Mouse (Mus musculus) hindbrain, embryonic 13.5 days (tissue): ENCODE measurements around the gene Slc26a10. TPM values are rescaled to one million over a fixed set of nuclear protein-coding genes. Genes with fewer than 3 reads are reported as not detected.

Source experiments
- ATAC-seq: fragments of 200-750 bp; cut with Nextera tagmentation; 2 replicates; pipeline ENCODE4 v1.8.0; 2017; ENCODE audit warnings: moderate TSS enrichment; ENCODE audit not compliant: low FRiP score
- H3K27ac ChIP-seq: fragments of 300-500 bp; sonication (generic); 2 replicates; pipeline ENCODE4 v1.5.1; 2015; ENCODE audit warnings: inconsistent platforms, mild to moderate bottlenecking, moderate library complexity
- H3K27me3 ChIP-seq: fragments of 300-500 bp; sonication (generic); 2 replicates; pipeline ENCODE4 v1.6.1; 2015; ENCODE audit warnings: mild to moderate bottlenecking, inconsistent platforms
- H3K36me3 ChIP-seq: fragments of 300-500 bp; sonication (generic); 2 replicates; pipeline ENCODE4 v1.6.1; 2015; ENCODE audit warnings: mild to moderate bottlenecking, inconsistent platforms
- H3K4me1 ChIP-seq: fragments of 300-500 bp; sonication (generic); replicated peaks from 2 replicates; pipeline ENCODE4 v1.6.1; 2015; ENCODE audit warnings: inconsistent platforms
- H3K4me2 ChIP-seq: fragments of 300-500 bp; sonication (generic); 2 replicates; pipeline ENCODE4 v1.6.1; 2015; ENCODE audit warnings: inconsistent platforms, mild to moderate bottlenecking, moderate library complexity
- H3K4me3 ChIP-seq: fragments of 300-500 bp; sonication (generic); 2 replicates; pipeline ENCODE4 v1.5.1; 2015; ENCODE audit warnings: mild to moderate bottlenecking, inconsistent platforms
- H3K9ac ChIP-seq: fragments of 300-500 bp; sonication (generic); 2 replicates; pipeline ENCODE4 v1.6.1; 2015; ENCODE audit warnings: mild to moderate bottlenecking, inconsistent platforms
- H3K9me3 ChIP-seq: fragments of 300-500 bp; sonication (generic); 2 replicates; pipeline ENCODE4 v1.6.1; 2016; ENCODE audit warnings: inconsistent platforms
- WGBS: fragments of 180-500 bp; shearing (Covaris S2); methylation state at CpG from one replicate; pipeline ENCODE4 v1.1.7; 2015; 5-methylcytosine and 5-hydroxymethylcytosine counted together
- polyA plus RNA-seq: library from polyadenylated mRNA; unstranded; fragments of >200 nt; fragmentation: Nextera tagmentation; extraction: Ambion mirVana; gene quantifications from 2 replicates; pipeline ENCODE4 v1.2.1, GENCODE M21; 2015

Slc26a10 gene
- polyA plus RNA-seq, 1 experiment from 2014 or later = 1.0 TPM

- ATAC-seq = peak; percentile 96
- Histone ChIP-seq H3K4me1 (peaks cover 22% of the 10 kb centered on the region), H3K4me3 (peak within 1 kb of the TSS; percentile 87), H3K4me2 (peak within 1 kb of the TSS; percentile 97), H3K9me3 (no peaks in the 10 kb centered on the region), H3K36me3 (peaks cover 22% of the 10 kb centered on the region), H3K27ac (peak within 1 kb of the TSS; percentile 71), H3K27me3 (no peaks in the 10 kb centered on the region), H3K9ac (peak within 1 kb of the TSS; percentile 88)
- WGBS = under 1% methylated on average over 47 of the region's 47 CpGs
Observed at GRCm38 (mm10) chr10:127211414-127211854, 31.0 kb upstream of the Slc26a10 start, which contains the start of gene Pip4k2c. Gene Pip4k2c, minus strand, starts transcription at chr10:127211585.

GRCm38 (mm10) chr10:127210961-127211405, 30.5 kb upstream of the Slc26a10 start:
- Histone ChIP-seq H3K9me3 (no peaks in the 10 kb centered on the region), H3K27ac (peak overlapping the region; percentile 71), H3K9ac (peak overlapping the region; percentile 88), H3K27me3 (no peaks in the 10 kb centered on the region), H3K4me2 (peak overlapping the region; percentile 97), H3K4me3 (peak overlapping the region; percentile 87), H3K36me3 (peaks cover 25% of the 10 kb centered on the region), H3K4me1 (peaks cover 22% of the 10 kb centered on the region)
- under 1% methylated on average over 25 of the region's 25 CpGs for WGBS
- ATAC-seq = peak; percentile 67

- H3K4me1 ChIP-seq = peaks cover 22% of the 10 kb centered on the region
- WGBS = 87% methylated on average over 13 of the region's 13 CpGs
Observed at GRCm38 (mm10) chr10:127209928-127210570, 29.6 kb upstream of the Slc26a10 start.

GRCm38 (mm10) chr10:127208921-127209320, 28.5 kb upstream of the Slc26a10 start:
- Histone ChIP-seq H3K27me3 (no peaks in the 10 kb centered on the region), H3K4me1 (peaks cover 22% of the 10 kb centered on the region), H3K4me2 (no peak overlapping the region), H3K36me3 (peaks cover 44% of the 10 kb centered on the region), H3K27ac (no peak overlapping the region), H3K4me3 (no peak overlapping the region), H3K9me3 (no peaks in the 10 kb centered on the region), H3K9ac (0 out of 2 replicates have a peak overlapping the region, but pooled peaks have one; percentile 8)
- no peak for ATAC-seq
- 89% methylated on average over 4 of the region's 4 CpGs for WGBS

More at GRCm38 (mm10) chr10:127209928-127210570, 29.6 kb upstream of the Slc26a10 start:
- H3K27me3 ChIP-seq = no peaks in the 10 kb centered on the region
- peak overlapping the region; percentile 88 for H3K9ac ChIP-seq
- H3K4me2 ChIP-seq = peak overlapping the region; percentile 97
- peak overlapping the region; percentile 87 for H3K4me3 ChIP-seq
- ATAC-seq = no peak
- no peaks in the 10 kb centered on the region for H3K9me3 ChIP-seq
- peaks cover 34% of the 10 kb centered on the region for H3K36me3 ChIP-seq
- no peak overlapping the region for H3K27ac ChIP-seq

GRCm38 (mm10) chr10:127205373-127205772, 24.9 kb upstream of the Slc26a10 start:
- Histone ChIP-seq H3K9ac (no peak overlapping the region), H3K4me1 (peaks cover 11% of the 10 kb centered on the region), H3K4me2 (no peak overlapping the region), H3K27me3 (no peaks in the 10 kb centered on the region), H3K9me3 (no peaks in the 10 kb centered on the region), H3K4me3 (no peak overlapping the region), H3K36me3 (peaks cover 75% of the 10 kb centered on the region), H3K27ac (no peak overlapping the region)
- ATAC-seq = no peak
- WGBS = 90% methylated on average over 10 of the region's 10 CpGs

- H3K27me3 ChIP-seq = no peaks in the 10 kb centered on the region
- H3K36me3 ChIP-seq = peaks cover 83% of the 10 kb centered on the region
- no peak overlapping the region; the same call in 1 of the 2 replicates for H3K9ac ChIP-seq
- no peak overlapping the region for H3K27ac ChIP-seq
- H3K4me3 ChIP-seq = no peak overlapping the region
- 95% methylated on average over 5 of the region's 5 CpGs for WGBS
- H3K4me1 ChIP-seq = peaks cover 4% of the 10 kb centered on the region; the same call in 1 of the 2 replicates
- no peak for ATAC-seq
- H3K4me2 ChIP-seq = no peak overlapping the region
- no peaks in the 10 kb centered on the region for H3K9me3 ChIP-seq
Observed at GRCm38 (mm10) chr10:127204589-127204988, 24.1 kb upstream of the Slc26a10 start.

GRCm38 (mm10) chr10:127203106-127203505, 22.7 kb upstream of the Slc26a10 start:
- 94% methylated on average over 3 of the region's 3 CpGs for WGBS

GRCm38 (mm10) chr10:127200279-127200678, 19.8 kb upstream of the Slc26a10 start:
- no peaks in the 10 kb centered on the region for H3K9me3 ChIP-seq
- H3K27me3 ChIP-seq = no peaks in the 10 kb centered on the region
- H3K4me3 ChIP-seq = no peak overlapping the region
- H3K9ac ChIP-seq = no peak overlapping the region
- 88% methylated on average over 8 of the region's 8 CpGs for WGBS
- ATAC-seq = no peak
- peaks cover 76% of the 10 kb centered on the region for H3K36me3 ChIP-seq
- peaks cover 14% of the 10 kb centered on the region for H3K4me1 ChIP-seq
- H3K27ac ChIP-seq = no peak overlapping the region
- H3K4me2 ChIP-seq = no peak overlapping the region

More at GRCm38 (mm10) chr10:127203106-127203505, 22.7 kb upstream of the Slc26a10 start:
- no peaks in the 10 kb centered on the region for H3K9me3 ChIP-seq
- no peak overlapping the region for H3K9ac ChIP-seq
- H3K4me3 ChIP-seq = no peak overlapping the region
- ATAC-seq = no peak
- no peaks in the 10 kb centered on the region for H3K27me3 ChIP-seq
- H3K4me1 ChIP-seq = no peaks in the 10 kb centered on the region
- H3K27ac ChIP-seq = no peak overlapping the region
- H3K4me2 ChIP-seq = no peak overlapping the region
- peaks cover 90% of the 10 kb centered on the region for H3K36me3 ChIP-seq

- Histone ChIP-seq H3K9me3 (no peaks in the 10 kb centered on the region), H3K4me1 (peaks cover 20% of the 10 kb centered on the region), H3K4me3 (no peak overlapping the region), H3K36me3 (peaks cover 68% of the 10 kb centered on the region), H3K9ac (peak overlapping the region; percentile 24; the same call in 1 of the 2 replicates), H3K27me3 (no peaks in the 10 kb centered on the region), H3K27ac (no peak overlapping the region), H3K4me2 (no peak overlapping the region)
- 87% methylated on average over 11 of the region's 11 CpGs for WGBS
- no peak for ATAC-seq
Observed at GRCm38 (mm10) chr10:127199474-127199873, 19.0 kb upstream of the Slc26a10 start.

- no peak overlapping the region for H3K27ac ChIP-seq
- 68% methylated on average over 5 of the region's 5 CpGs for WGBS
- peaks cover 24% of the 10 kb centered on the region for H3K4me1 ChIP-seq
- no peak overlapping the region for H3K4me3 ChIP-seq
- H3K27me3 ChIP-seq = no peaks in the 10 kb centered on the region
- ATAC-seq = no peak
- peak overlapping the region; percentile 24; the same call in 1 of the 2 replicates for H3K9ac ChIP-seq
- H3K9me3 ChIP-seq = no peaks in the 10 kb centered on the region
- peaks cover 66% of the 10 kb centered on the region for H3K36me3 ChIP-seq
- no peak overlapping the region for H3K4me2 ChIP-seq
Observed at GRCm38 (mm10) chr10:127199068-127199467, 18.6 kb upstream of the Slc26a10 start.

- Histone ChIP-seq H3K4me1 (peaks cover 25% of the 10 kb centered on the region), H3K9me3 (no peaks in the 10 kb centered on the region), H3K4me2 (no peak overlapping the region), H3K27me3 (no peaks in the 10 kb centered on the region), H3K9ac (no peak overlapping the region), H3K4me3 (no peak overlapping the region), H3K27ac (no peak overlapping the region), H3K36me3 (peaks cover 60% of the 10 kb centered on the region)
- WGBS = 76% methylated on average over 2 of the region's 2 CpGs
- ATAC-seq = no peak
Observed at GRCm38 (mm10) chr10:127198492-127198891, 18.0 kb upstream of the Slc26a10 start.

- no peak for ATAC-seq
- H3K27me3 ChIP-seq = no peaks in the 10 kb centered on the region
- H3K4me2 ChIP-seq = no peak overlapping the region
- no peak overlapping the region for H3K4me3 ChIP-seq
- 75% methylated on average over 11 of the region's 11 CpGs for WGBS
- 0 out of 2 replicates have a peak overlapping the region, but pooled peaks have one; percentile 9 for H3K9ac ChIP-seq
- H3K27ac ChIP-seq = no peak overlapping the region; the same call in 1 of the 2 replicates
- no peaks in the 10 kb centered on the region for H3K9me3 ChIP-seq
- peaks cover 33% of the 10 kb centered on the region for H3K4me1 ChIP-seq
- peaks cover 59% of the 10 kb centered on the region for H3K36me3 ChIP-seq
Observed at GRCm38 (mm10) chr10:127197505-127198110, 17.2 kb upstream of the Slc26a10 start.
